Mouse (Mus musculus) ovary, postnatal 36 days (tissue): ENCODE measurements around the gene Slc1a4.
A peak's percentile ranks its signal among the peaks of the same experiment; 100 is the strongest.

Experiments used
- DNase-seq: peaks from one replicate; pipeline ENCODE4 v3.0.0; 2022; ENCODE audit warnings: low spot score, mixed read lengths

Slc1a4 gene

DNA sequence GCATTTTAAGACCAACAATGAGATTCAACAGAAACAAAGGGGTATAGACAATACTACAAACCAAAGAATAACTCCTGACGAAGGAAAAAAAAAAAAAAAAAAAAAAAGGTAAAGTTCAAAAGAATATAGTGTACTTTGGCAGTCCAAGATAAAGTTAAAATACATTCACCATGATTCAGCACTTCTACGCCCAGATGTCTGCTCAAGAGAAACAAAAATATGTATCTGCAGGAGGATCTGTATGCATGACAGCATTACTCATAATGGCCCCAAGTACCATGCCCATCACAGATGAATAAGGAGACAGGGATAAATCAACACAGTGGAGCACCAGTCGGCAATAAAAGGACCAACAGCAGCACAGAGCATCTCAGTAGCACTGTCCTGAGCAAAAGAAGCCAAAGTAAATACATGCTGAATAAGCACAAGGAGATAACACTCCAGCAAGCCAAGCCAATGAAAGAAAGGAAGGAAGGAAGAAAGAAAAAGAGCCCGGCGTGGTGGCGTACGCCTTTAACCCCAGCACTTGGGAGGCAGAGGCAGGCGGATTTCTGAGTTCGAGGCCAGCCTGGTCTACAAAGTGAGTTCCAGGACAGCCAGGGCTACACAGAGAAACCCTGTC is 7.3 kb downstream of the Slc1a4 start:
- DNase-seq, result no peak

DNA sequence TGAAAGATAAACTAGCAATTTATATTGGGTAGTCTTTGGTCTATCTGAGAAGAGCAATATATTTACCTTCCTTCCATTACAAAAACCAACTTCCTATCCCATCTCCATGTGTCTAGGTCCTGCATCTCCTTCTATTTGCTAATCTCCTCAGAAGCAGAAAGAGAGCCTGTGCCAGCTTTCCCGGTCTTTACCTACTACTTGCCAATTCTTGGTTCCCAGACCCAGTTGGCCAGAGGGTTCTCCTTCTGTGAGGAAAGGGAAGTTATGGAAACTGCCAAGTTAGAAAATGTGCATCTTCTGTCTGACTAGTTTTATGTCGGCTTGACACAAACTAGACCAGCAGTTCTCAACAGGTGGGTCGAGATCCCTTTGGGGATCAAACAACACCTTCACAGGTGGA is 8.5 kb downstream of the Slc1a4 start:
- DNase-seq, result no peak

DNA sequence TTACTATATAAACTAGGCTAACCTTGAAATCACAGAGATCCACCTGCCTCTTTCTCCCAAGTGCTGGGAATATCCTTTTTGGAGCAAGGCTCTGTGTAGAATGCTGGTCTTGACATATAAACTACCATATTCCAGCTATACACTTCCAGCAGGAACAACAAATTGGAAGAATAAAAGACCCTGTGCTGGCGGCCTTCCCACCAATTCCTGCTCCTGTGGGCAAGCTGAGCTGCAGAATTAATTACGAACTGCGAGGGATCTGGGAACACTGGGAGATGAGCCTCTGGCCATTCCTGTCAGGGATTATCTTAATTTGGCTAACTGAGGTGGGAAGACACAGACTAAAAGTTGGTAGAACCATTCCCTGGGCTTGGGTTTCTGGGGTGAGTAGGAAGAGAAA is 10.1 kb downstream of the Slc1a4 start:
- no peak for DNase-seq

DNA sequence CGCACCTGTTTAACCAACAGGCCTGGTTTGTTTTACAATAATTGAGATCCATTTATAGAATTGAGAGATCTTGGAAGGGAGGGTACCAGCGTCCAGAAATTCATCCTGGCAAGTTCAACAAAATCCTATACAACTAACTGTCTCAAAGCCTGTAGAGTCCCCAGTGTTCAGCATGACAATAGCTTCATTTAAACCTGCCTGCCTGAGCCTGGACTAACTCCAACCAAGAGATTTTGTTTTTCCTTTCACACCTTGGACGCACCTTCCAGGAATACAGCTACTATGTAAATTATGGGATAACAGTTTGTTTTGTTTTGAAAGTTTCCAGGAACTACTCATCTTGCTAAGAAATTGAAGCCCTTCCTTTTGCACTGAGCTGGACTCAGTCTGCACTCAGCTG is 11.9 kb downstream of the Slc1a4 start:
- no peak for DNase-seq

DNA sequence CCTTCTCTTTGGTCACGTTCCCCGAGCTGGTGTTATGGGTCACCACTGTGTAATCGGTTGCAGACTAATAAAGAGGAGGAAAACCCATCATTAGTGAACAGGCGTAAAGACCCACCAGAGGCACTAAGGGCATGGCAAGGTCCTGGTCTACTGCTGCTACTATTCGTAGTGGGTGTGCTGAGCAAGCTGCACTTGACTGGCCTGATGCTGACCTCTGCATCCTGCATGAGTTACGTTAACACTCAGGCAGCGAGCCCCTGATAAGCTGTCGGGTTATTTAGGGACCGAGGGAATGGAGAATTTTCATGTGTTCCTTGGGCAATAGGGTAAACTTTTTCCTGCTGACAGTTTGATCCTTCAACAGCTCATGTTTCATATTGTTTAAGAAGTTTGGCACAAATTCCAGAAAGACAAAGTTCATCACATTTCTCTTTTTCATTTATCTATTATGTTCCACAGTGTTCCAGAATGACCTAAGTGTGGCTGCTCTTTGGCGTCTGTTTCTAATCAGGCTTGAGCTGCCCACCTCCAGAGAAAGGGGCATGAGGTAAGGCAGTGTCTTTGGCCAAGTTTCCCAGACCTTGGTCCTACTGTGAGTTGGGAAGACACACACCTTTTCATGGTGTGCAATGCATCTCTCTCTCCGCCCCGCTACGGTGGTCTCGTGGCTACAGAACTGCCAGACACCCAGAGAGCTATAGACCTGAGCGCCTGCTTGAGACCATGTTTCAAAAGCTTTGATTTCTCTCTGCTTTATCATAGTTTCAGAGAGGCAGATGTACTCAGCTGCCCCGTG is 13.7 kb downstream of the Slc1a4 start:
- no peak for DNase-seq

DNA sequence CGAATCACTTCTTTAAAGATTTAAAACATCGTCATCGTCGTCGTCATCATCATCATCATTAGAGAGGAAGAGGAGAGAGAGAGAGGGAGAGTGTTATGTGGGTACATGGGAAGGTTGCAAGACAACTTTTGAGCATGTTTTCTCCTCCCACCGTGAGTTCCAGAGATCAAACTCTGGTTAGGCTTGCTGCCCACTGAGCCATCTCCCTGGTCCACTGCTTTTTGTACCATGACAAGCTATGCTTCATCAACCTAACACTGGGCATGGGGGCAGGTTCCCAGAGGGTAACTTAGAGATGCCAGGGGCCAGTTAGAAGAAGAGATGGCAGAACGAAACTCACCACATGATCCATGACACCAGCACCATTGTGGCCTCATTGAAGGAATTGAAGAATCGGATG is 18.9 kb downstream of the Slc1a4 start:
- no peak for DNase-seq

DNA sequence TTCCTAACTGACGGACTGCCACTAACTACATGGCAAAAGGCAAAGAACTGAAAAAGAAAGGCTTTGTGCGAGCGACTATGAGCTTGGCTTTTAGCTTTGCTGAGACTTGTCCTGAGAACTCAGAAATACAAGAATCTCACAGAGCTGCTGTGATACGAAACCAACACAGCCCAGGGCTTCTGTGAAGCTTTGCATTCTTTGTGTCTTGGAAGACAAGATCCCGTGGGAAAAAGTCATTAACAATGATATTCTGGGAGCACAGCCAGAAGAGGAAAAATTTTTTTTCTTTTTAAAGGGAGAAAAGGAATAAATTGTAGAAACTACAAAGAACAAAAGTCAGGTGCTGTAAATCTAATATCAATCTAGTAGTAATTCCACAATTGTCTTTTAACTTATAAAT is 23.5 kb downstream of the Slc1a4 start:
- DNase-seq, result no peak

DNA sequence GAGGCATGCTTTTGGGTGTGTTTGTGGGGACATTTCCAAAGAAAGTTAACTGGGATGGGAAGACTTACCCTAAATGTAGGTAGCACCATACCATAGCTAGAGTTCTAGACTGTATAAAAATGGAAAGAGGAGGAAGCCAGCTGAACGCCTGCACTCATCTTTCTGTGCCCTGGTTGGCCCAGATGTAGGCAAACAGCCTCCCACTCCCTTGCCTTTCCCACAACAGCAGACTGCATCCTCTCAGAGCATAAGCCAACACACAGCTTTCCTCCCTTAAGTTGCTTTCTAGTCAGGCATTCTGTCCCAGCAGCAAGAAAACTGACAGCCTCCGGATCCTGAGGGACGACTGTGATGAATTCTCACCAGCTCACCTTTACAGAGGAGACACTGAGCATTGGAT is 25.1 kb downstream of the Slc1a4 start:
- DNase-seq, result no peak

DNA sequence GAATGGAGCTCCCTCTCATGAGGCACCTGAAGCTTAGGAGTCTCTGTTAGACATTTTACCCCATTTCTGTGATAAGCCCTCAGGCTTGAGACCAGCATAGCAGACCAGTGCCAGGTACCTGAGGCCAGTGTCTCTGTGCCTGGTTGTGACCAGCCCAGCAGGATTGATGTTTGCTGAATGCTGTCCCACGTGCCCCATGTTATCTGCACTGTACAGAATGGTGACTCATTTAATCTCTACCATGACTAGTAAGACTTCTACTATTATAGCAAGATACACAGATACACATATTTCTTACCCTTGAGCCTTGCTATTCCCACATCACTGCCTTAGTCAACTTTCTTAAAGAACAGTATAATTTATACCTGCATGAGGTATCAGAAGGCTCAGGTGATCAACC is 26.9 kb downstream of the Slc1a4 start:
- DNase-seq, result no peak

DNA sequence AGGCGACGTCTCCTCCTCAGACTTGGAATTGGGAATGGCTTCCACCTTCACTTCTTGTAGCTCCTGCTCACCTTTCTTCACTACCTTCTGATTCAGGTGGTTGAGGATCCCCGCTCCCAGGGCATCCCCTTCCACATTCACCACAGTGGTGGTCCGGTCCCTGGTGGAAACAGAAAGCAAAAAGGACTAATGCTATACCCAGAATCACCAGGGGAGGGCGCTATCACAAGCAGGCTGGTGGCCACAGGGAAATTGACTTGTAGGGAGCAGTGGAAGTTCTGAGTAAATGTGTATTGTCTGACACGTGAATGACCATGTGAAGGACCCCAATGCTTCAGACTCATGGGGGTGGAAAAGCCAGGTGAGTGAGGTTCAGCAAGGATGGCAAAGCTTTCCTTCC is 28.2 kb downstream of the Slc1a4 start:
- DNase-seq, result peak; percentile 21

DNA sequence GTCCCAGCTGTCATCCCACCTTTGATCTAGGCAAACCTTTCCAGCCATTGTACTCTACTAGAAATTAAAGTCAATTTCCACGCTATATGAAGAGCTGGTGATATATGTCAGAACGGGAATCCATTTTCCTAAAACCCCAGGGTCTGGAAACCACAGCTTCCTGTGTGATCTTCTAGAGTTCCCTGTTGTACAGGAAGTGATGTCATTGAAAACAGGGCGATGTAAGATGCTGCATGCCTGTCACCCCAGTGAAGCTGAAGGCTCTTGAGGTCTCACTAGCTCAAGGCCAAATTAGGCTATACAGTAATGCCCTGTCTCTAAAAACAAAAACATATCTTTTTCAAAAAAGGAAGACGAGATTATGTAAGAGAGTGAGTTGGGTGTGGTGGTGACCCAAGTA is 31.2 kb downstream of the Slc1a4 start:
- no peak for DNase-seq

DNA sequence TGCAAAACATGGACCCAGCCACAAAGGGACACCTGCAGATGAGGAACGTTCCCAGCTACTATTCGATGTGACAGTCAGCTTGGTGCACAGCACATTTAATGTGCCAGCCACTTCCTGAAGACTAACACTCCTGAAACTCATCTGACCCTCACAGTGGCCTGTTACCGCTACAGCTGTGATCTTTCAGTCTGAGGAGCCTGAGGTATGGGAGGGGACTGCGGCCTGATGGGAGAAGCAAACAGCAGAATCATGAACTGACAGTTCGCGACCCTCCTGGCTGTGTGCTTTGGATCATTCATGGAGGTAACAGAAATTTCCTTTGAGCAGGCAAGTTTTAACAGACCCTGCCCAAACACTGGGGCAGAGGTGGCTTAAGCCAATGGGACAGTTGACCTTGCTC is 31.7 kb downstream of the Slc1a4 start:
- DNase-seq, result no peak

DNA sequence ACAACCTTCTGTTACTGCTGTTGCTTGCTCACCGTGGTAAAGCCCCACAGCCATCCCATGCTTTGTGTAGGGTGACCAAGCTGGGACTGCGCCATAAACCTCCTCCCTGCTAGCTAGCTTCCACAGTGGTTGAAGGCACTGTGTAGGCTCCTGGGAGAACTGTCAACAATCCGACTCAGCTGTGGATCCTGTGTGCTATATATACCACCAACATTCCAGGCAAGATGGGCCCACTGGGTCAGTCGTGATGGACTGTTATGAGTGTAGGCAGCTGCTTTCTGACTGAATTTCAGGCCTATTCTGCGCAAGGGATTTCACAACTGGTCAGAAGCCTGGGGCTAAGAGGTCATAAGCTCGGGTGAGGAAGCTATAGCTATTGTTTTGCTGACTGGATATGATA is 32.6 kb downstream of the Slc1a4 start:
- no peak for DNase-seq

DNA sequence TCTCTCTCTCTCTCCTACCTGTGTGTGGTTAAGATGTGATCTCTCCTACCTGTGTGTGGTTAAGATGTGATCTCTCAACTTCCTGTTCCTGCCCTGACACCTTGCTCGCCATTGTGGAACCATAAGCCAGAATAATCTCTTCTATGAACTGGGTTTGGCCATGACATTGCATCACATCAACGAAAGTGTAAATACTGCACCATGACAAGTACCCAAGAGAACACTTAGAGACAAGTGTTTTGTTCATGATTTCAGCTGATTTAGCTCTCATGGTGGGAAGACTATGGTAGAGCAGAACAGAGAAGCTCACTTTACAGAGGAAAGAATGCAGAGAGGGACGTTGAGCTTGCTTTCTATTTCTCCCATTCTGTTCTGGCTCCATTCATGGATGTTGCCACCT is 48.0 kb downstream of the Slc1a4 start:
- no peak for DNase-seq

DNA sequence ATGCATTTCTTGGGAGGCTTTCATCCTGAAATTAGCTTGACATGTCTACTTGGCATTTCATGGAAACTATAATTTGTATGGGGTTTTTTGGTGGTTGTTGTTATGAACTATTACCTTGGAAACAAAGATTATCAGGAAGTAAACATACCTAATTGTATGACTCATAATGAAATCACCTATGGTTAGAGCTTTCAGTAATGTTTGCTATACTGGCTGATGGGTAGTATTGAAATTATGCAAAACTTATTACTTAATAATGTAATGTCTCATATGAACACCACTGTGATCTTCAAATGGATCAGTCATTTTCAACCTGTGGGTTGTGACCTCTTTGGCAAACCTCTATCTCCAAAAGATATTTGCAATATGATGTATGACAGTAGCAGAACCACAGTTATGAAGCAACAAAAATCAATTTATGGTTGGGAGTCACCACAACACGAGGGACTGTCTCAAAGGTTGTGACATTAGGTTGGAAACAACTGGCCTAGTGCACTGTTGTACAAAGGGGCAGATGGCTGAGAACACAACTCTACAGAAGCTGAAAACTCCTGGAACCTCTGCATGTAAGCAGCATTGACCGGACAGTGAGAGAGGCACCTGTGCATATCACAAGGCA is 49.8 kb downstream of the Slc1a4 start:
- DNase-seq, result no peak

DNA sequence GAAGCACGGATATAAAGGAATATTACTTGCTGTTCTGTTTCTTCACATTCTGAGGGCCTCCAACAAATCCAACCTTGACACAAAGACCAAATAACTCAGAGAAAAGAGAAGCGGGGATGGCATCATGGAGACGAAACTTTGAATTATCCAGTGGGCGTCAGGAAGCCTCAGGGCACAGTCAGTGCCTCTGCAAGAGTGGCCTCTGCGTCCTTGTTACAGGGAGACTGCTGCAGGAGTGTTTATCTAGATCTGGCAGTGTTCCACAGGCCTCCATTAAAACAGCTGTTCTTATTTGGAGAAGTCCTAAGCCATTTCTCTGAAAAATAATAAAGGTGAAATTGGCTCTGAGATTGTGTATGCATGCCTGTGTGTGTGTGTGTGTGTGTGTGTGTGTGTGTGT is 51.5 kb downstream of the Slc1a4 start:
- DNase-seq, result no peak

DNA sequence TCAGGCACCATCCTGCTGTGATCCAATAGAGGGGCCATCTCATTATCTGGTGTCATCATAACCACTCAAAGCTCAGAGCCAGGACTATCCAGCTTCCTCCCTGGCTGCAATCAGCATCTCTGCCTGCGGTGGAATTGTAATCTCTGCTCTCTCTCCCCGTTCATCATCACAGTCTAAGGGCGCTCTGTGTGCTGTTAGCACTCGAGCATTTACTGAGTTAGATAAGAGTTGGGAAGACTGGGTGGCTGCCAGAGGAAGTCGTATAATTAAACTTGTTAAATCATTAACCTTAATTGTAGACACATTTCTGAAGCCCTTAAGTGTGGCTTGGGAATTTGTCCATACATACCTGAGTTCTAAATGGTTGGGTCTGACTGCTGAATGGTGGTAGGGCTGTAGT is 53.8 kb downstream of the Slc1a4 start:
- no peak for DNase-seq

DNA sequence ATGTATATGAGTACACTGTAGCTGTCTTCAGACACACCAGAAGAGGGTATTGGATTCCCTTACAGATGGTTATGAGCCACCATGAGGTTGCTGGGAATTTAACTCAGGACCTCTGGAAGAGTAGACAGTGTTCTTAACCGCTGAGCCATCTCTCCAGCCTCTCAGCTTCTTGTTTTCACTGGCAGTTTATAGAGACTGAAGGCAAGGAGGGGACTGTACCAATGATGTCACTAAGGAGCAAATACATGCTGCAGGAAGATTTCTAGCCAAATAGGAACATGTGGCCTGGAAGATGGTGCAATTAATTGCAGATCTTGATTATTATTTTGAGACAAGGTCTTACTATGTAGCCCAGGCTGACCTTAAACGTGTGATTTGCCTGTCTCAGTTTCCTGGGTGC is 55.4 kb downstream of the Slc1a4 start:
- no peak for DNase-seq

DNA sequence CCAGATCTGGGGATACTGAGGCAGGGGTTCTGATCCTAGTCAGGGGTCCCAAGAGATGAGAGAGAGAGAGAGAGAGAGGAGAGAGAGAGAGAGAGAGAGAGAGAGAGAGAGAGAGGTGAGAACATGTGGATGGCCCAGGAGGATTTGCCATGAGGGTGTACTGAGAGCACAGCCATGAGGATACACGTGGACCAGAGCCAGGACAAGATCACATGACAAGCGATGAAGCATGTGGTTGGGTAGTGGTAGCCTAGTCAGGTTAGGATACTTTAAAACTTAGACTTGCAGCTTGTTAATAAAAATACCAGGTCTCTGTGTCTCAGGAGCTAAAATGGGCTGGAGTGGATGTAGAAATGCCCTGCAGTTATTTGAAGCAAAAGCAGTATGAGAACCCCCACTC is 56.5 kb downstream of the Slc1a4 start:
- no peak for DNase-seq

DNA sequence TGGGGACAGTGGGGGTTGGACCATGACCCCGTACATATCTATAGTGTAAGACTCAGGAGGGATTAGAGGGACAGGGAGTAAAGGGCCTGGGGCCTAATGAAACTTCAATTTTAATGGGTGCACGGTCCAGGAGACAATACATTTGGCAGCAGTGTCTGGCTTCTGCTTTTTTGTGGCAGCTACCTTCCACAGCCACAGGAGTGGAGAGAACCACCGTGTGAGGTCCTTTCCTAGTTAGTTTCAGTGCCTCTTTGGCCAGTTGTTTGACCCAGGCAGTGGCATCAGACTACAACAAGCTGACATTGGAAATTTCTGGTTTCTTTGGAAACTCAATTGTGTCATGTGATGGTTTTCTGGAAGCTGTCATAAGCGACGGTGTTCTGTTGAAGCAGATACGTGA is 62.6 kb downstream of the Slc1a4 start:
- DNase-seq, result no peak

DNA sequence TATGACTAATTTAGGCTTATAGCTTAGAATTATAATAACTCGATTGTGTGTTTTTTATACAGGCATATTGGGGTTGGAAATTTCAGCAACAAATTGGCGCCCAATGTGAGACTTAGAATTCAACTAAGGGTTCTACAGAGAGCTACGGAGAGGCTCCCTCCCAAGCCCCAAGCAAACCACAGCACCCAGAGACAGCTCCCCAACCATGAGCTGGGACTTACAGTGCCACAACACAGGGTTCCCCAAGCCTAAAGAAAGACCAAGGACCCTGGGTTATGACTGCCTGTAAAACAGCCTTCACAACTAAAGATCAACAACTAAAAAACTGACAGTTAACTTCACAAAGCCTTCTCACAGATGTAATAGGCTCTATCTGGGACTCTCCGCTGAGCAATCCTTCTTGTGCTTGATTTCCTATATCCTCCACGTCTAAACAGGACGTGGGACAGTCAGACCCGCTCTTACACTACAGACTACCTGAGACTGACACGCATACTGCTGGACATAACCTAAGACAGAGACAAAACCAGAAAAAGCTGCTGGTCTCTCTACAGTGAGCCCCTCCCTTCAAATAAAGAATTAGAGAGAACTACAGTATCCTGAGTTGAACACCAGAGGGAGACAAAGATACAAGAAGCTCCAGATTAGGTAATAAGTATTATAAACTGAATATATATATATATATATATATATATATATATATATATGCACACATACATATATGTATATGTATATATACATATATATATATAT is 69.7 kb downstream of the Slc1a4 start:
- DNase-seq, result no peak

DNA sequence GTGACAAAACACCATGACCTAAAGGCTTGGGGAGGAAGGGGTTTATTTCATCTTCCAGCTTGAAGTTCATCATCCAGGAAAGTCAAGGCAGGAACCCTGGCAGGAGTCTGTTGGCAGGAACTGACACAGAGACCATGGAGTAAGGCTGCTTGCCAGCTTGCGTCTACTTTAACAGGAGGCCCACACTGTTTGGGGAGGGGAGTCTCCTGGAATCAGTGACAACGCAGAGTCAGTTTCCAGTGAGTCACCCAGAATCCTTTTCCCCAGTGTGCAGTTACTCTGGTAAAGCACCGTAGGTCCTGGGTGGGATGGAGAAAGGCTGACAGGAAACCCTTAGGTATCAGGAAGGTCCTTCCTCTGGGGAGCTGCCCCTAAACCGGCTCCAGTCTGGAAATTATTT is 77.7 kb downstream of the Slc1a4 start:
- DNase-seq, result no peak

DNA sequence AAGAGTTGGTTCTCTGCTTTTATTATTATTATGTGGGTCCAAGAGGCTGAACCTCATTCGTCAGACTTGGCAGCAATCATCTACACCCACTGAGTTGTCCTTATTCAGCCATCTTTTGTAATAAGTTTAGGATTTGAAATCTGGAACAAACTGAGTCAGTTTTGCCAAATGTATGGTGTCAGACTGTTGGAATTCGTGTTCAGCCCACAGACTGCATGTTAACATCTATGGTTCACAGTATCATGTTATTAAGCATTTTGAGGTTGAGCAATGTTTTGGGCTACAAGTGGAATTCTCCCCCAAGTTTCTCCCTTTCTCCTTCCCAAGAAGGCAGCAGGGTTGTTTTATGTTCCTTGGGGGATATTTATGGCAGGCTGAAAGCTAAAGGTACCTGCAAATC is 79.4 kb downstream of the Slc1a4 start:
- DNase-seq, result no peak
